Mouse (Mus musculus) liver, adult 2 months (tissue): Measurements from ENCODE around the gene Phactr3.

Source experiments
- CTCF ChIP-seq: fragments of 200-500 bp; IDR thresholded peaks from 2 replicates; pipeline ENCODE4 v1.5.1; 2011; ENCODE audit warnings: low read depth, low read length, control low read depth
- POLR2A ChIP-seq: fragments of 200-500 bp; IDR thresholded peaks from 2 replicates; pipeline ENCODE4 v1.6.1; 2011; ENCODE audit warnings: low read length, control low read depth; ENCODE audit not compliant: insufficient read depth; ENCODE audit errors: extremely low read depth

GRCm38 (mm10) chr2:178121375-178121688 is 2.6 kb downstream of the Phactr3 start:
- no peak for TF ChIP-seq CTCF
- no peak for TF ChIP-seq POLR2A
